Mouse (Mus musculus) ES-E14 (cell line): Measurements from ENCODE around the gene Krt25. TPM values are rescaled to one million over a fixed set of nuclear protein-coding genes. Genes with fewer than 3 reads are reported as not detected.

Experiments
- DNase-seq: peaks from one replicate; pipeline ENCODE4 v3.0.0-alpha.2; 2013; ENCODE audit warnings: low read depth, low spot score
- H3K27ac ChIP-seq: 2 replicates; pipeline ENCODE4 v1.5.1; 2012; ENCODE audit warnings: low read depth, mild to moderate bottlenecking, low read length, moderate library complexity, mixed read lengths; ENCODE audit not compliant: poor library complexity, insufficient read depth, severe bottlenecking
- H3K36me3 ChIP-seq: 2 replicates; pipeline ENCODE4 v1.6.1; 2012; ENCODE audit warnings: mild to moderate bottlenecking, low read length, moderate library complexity, mixed read lengths; ENCODE audit not compliant: control insufficient read depth, poor library complexity, insufficient read depth, severe bottlenecking
- H3K4me1 ChIP-seq, 2 experiments: fragments of 150-350 bp in 1 of 2; sonication (generic) in 1 of 2; 2 replicates each; pipeline ENCODE4 v1.6.1; 2012; ENCODE audit warnings: low read length in 2 of 2, mild to moderate bottlenecking in 1 of 2, mixed read lengths in 1 of 2; ENCODE audit not compliant: control insufficient read depth in 2 of 2, insufficient read depth in 2 of 2, poor library complexity in 1 of 2
- H3K4me3 ChIP-seq, 2 experiments: fragments of 150-350 bp in 1 of 2; sonication (generic) in 1 of 2; 2 replicates each; pipeline ENCODE4 v1.5.1; 2012; ENCODE audit warnings: low read length in 2 of 2, low read depth in 1 of 2, mild to moderate bottlenecking in 1 of 2, mixed read lengths in 1 of 2; ENCODE audit not compliant: insufficient read depth in 1 of 2, poor library complexity in 1 of 2, severe bottlenecking in 1 of 2
- H3K9ac ChIP-seq: 2 replicates; pipeline ENCODE4 v1.6.1; 2012; ENCODE audit warnings: low read depth, mild to moderate bottlenecking, low read length, mixed read lengths; ENCODE audit not compliant: poor library complexity, insufficient read depth, severe bottlenecking
- H3K9me3 ChIP-seq: fragments of 150-350 bp; sonication (generic); 2 replicates; pipeline ENCODE4 v1.6.1; 2012; ENCODE audit warnings: low read depth, mild to moderate bottlenecking, low read length; ENCODE audit not compliant: control insufficient read depth, insufficient read depth
- CHD2 ChIP-seq: IDR thresholded peaks from 2 replicates; pipeline ENCODE4 v1.6.1; 2014; ENCODE audit warnings: mild to moderate bottlenecking, low read depth, low read length, inconsistent platforms
- HCFC1 ChIP-seq: IDR thresholded peaks from 2 replicates; pipeline ENCODE4 v1.6.1; 2012; ENCODE audit warnings: low read length, inconsistent platforms, borderline replicate concordance; ENCODE audit not compliant: insufficient read depth
- MAFK ChIP-seq: IDR thresholded peaks from 2 replicates; pipeline ENCODE4 v1.6.1; 2014; ENCODE audit warnings: mild to moderate bottlenecking, low read depth, low read length, inconsistent platforms; ENCODE audit not compliant: insufficient read depth
- ZC3H11A ChIP-seq: IDR thresholded peaks from 2 replicates; pipeline ENCODE4 v1.6.1; 2012; ENCODE audit warnings: low read depth, mild to moderate bottlenecking, inconsistent platforms, low read length, borderline replicate concordance
- ZNF384 ChIP-seq: IDR thresholded peaks from 2 replicates; pipeline ENCODE4 v1.6.1; 2012; ENCODE audit warnings: low read depth, low read length, inconsistent platforms
- in situ Hi-C, 2 experiments: fragments of 600-800 bp; cut with MboI; formaldehyde crosslinking; loops; one replicate each; pipeline ENCODE4 v1.15.1; 2025; ENCODE audit warnings: low sequenced_read_pairs in 2 of 2, inconsistent platforms in 1 of 2; ENCODE audit not compliant: unreplicated experiment in 2 of 2
- total RNA-seq: library from RNA; depleted of rRNA; stranded (reverse); fragments of 300-350 nt; gene quantifications from 2 replicates; pipeline ENCODE4 v1.2.3, GENCODE M21; 2012

Gene Krt25
- total RNA-seq, 1 experiment, result not detected

DNA sequence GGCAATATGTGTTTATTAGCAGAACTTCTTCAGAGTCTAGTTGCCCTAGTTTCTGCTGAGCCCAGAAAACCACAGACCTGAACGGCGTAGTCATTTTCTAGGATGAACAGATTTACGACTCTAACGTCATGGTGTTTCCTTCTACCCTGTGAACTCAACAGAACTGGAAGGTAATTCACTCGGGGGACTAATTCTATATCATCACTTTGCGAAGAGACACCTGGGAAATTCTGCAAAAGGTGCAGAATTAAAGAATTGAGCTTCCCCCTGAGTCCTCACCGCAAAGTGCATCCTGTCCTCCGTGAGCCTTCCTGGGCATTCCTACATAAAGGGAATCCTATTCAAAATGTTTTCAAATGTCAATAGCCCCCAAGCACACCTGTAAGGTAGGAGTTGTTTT is 38.7 kb upstream of the Krt25 start:
- TF ChIP-seq CHD2 (no peak), MAFK (no peak), ZNF384 (no peak)
- in situ Hi-C loops, result no loop called here
- DNase-seq, result no peak
- Histone ChIP-seq H3K9me3 (no peaks in the 10 kb centered on the region), H3K4me3 (no peak overlapping the region), H3K36me3 (no peaks in the 10 kb centered on the region), H3K9ac (no peak overlapping the region), H3K4me1 (no peaks in the 10 kb centered on the region), H3K27ac (no peak overlapping the region)

DNA sequence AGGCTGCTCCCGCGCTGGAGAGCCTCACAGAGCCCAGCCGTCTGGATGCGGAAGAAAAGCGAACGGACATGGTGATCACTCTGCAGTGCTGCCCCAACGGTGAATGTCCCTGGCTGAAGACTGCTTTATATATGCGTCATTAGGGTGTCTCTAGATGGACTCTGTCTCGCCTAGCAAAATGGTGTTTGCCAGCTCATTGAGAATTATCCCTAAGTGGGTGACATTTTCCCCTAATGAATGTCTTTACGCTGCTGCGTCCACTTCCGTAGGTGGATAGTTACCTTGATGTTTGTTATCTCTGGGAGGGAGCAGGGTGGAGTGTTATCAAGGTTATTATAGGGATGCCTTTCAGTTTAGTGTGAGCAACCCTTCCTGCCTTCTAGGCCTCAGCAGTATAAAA is 28.3 kb upstream of the Krt25 start, which contains the start of gene Krt27:
TSS of gene Krt27 (minus strand) at position 101 of the 400 bp plus-strand sequence.
- H3K9me3 ChIP-seq, result no peaks in the 10 kb centered on the region
- H3K9ac ChIP-seq, result no peak within 1 kb of the TSS
- DNase-seq, result no peak
- TF ChIP-seq HCFC1, result no peak
- TF ChIP-seq CHD2, result no peak
- TF ChIP-seq ZC3H11A, result no peak
- TF ChIP-seq ZNF384, result no peak
- no peak for TF ChIP-seq MAFK
- H3K27ac ChIP-seq, result no peak within 1 kb of the TSS
- no peaks in the 10 kb centered on the region for H3K4me1 ChIP-seq
- no peak within 1 kb of the TSS for H3K4me3 ChIP-seq
- H3K36me3 ChIP-seq, result no peaks in the 10 kb centered on the region
- in situ Hi-C loops, result no loop called here

DNA sequence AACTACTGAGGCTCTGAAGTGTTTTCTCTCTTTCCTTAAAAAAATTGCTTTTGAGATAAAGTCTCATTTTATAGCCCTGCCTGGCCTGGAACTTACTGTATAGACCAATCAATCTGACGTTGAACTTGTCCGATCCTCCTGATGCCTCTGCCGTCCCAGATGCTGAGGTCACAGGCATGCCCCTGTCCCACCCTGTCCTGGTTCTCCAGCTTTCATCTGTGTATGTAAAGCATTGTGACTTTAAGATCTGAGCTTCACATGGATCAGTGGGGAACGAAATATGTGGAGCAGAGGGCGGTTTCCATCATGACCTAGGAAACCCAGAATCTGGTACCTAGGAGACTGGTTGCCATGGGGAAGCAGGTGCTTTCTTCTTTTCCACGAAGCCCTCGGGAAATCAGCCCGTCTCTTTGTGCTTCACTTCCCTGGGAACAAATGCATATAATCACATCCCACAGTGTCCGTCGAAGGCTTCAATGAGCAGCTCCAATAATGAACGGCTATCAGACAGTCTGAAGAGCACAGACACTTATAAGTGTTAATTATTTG is 16.6 kb upstream of the Krt25 start:
- H3K36me3 ChIP-seq, result no peaks in the 10 kb centered on the region
- TF ChIP-seq MAFK (no peak), ZNF384 (no peak), CHD2 (no peak), ZC3H11A (no peak), HCFC1 (no peak)
- H3K9me3 ChIP-seq, result no peaks in the 10 kb centered on the region
- no peak overlapping the region for H3K4me3 ChIP-seq
- in situ Hi-C loops, result no loop called here
- H3K4me1 ChIP-seq, result no peaks in the 10 kb centered on the region
- H3K27ac ChIP-seq, result no peak overlapping the region
- DNase-seq, result no peak
- no peak overlapping the region for H3K9ac ChIP-seq

DNA sequence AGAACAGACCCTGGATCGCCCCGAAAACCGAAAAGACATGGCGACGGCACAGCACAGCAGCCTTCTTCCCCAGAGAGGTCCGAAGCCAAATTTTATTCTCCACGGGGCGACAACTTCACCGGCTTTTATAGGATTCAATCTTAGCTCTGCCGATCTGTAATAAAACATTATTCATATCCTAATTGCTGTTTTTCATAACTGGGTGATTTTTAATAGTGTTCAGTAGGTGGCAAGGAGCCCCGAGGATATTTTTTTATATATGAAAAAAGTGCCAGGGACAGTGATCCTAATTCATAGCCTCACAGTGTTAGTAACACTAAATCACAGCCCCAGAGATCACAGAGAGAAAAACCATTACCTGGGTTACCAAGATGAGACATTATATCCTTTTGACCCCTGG is 15.1 kb upstream of the Krt25 start, which contains the start of gene Krt26:
TSS of gene Krt26 (minus strand) at position 101 of the 400 bp plus-strand sequence.
- Histone ChIP-seq H3K36me3 (no peaks in the 10 kb centered on the region), H3K4me3 (no peak within 1 kb of the TSS), H3K9me3 (no peaks in the 10 kb centered on the region), H3K27ac (no peak within 1 kb of the TSS), H3K9ac (no peak within 1 kb of the TSS), H3K4me1 (no peaks in the 10 kb centered on the region)
- TF ChIP-seq CHD2 (no peak), MAFK (no peak), HCFC1 (no peak), ZC3H11A (no peak), ZNF384 (no peak)
- no peak for DNase-seq
- in situ Hi-C loops, result no loop called here

DNA sequence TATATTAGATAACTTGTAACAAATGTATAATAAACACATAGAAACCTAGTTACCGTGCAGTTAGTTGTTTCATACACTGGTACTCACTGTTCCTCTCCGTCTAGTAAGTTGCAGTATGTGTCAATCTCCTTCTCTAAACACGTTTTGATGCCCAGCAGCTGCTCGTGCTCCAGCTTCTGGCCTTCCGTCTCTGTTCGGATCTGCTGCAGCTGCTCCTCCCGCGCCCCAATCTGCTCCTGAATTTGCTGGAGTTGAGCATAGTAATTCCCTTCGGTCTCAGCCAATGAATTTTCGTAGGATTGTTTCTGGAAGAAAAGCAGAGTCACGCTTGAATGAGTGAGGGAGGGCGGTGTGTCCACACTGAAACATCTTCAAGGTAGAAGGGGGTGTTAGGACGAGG is 10.7 kb upstream of the Krt25 start:
- Histone ChIP-seq H3K27ac (no peak overlapping the region), H3K36me3 (no peaks in the 10 kb centered on the region), H3K9ac (no peak overlapping the region), H3K9me3 (no peaks in the 10 kb centered on the region), H3K4me1 (no peaks in the 10 kb centered on the region), H3K4me3 (no peak overlapping the region)
- in situ Hi-C loops, result no loop called here
- DNase-seq, result no peak
- TF ChIP-seq MAFK, result no peak
